Mouse (Mus musculus) thymus, postnatal 36 days (tissue): ENCODE measurements around the gene Sgca.
"Not testable (repeated sequence)": the region's sequence is repeated elsewhere in the genome, so short reads cannot be mapped to it uniquely, and the experiment has no call there.

ENCODE experiments used
- DNase-seq, 2 experiments: peaks; one replicate each; pipeline ENCODE4 v3.0.0; 2022; ENCODE audit warnings: mixed read lengths in 2 of 2

Gene Sgca

DNA sequence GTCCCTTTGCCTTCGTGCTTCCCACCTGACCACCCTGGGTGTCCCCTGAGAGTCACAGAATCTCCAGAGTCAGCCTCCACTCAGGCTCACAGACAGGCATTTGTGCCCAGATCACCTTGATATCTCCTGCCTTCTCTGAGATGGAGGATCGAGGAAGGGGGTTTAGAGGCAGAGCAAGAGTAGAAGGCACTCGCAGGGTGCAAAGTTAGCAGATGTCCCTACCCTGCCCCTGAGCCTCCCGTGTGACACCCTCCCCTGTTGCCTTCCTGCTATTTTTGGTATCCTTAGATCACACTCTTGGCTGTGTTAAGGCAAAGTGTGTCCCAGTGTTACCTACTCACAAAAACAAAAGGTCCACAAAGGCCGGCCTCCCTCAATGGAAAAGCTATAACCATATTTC lies at the start of gene Sgca:
TSS of gene Sgca (minus strand) at position 129 of the 400 bp plus-strand sequence.
- no peak for DNase-seq

DNA sequence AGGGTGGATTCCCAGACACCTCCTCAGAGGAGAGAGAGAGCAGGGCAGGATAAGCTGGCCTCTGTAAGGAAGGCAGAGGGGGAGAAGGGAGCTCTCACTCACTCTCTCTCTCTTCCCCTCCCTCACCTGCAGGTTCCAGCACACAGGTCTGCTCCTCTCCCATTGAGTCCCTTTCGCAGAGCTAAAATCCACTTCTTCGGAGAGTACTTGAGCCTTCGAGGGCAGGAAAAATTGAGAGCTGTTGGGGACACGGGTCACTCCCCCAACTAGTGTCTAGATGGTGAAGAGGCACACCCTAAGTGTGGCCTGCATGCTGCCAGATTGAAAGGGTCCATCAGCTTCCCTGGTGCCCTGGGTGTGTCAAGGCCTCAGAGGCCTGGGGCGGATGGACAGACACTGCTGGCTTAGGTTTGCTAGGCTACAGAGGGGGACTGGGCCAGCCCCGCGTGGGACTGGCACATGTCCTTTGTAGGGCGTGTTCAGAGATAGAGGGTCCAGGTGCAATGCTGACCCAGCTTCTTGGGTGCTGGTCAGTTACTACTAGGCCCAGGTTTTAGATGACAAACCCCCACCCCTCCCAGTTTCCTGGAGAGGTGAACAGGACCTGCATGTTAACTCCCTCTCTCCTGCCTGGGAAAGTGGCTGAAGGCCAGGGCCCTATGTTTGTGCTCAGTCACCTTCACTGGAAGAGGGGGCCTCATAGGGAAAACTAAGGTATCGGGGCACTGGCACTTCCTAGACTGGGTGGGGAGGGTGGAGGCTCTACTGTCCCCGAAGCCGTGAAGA lies 49.3 kb upstream of the Sgca start:
- no peak for DNase-seq

DNA sequence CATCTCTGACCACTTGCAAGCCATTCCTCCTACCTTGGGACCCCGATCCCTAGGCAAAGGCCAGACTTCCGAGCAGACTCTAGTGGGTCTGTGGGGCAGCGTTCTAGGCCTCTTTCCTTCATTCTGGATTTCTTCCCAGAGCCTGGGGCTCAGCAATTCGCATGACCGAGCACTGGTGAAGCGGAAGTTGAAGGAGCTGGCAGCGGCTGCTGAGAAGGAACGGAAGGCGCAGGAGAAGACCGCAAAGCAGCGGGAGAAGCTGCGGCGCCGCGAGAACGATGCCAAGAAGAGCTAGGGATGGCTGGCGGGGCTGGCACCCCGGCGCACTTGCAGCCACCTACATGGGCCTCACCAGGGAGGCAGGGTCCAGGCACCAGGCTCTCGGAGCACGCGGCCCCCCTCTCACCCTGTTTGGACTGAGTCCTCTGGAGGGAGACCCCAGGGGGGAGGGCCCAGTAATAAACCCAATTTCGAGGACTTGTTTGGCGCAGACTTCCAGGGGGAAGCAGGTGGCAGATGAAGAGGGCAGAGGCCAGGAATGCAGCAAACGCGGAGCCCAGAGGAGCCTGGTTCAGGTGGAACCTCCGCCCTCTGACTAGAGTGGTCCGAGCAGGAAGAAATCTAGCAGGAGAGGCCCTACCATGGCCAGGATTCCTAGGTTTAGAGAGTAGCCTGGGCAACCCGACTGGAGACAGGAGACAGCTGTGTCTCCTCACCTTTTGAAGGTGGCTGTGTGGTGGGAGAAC lies 48.5 kb upstream of the Sgca start:
- DNase-seq = no peak

DNA sequence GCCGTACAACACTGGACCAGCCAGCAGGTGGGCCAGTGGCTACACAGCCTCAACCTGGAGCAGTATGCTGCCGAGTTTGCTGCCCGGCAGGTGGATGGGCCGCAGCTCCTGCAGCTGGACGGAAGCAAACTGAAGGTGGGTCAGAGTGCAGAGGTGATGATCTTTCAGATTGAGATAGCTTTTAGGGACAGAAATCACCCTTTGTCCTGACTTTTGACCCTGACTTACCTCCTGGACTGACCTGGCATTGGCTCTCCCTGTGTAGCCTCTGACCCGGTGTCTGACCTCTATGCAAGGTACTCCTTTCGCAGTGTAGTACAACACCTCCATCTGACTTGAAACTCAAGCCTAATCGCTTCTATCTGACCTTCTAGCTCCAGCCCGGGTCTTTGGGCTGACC lies 47.4 kb upstream of the Sgca start:
- DNase-seq = no peak

DNA sequence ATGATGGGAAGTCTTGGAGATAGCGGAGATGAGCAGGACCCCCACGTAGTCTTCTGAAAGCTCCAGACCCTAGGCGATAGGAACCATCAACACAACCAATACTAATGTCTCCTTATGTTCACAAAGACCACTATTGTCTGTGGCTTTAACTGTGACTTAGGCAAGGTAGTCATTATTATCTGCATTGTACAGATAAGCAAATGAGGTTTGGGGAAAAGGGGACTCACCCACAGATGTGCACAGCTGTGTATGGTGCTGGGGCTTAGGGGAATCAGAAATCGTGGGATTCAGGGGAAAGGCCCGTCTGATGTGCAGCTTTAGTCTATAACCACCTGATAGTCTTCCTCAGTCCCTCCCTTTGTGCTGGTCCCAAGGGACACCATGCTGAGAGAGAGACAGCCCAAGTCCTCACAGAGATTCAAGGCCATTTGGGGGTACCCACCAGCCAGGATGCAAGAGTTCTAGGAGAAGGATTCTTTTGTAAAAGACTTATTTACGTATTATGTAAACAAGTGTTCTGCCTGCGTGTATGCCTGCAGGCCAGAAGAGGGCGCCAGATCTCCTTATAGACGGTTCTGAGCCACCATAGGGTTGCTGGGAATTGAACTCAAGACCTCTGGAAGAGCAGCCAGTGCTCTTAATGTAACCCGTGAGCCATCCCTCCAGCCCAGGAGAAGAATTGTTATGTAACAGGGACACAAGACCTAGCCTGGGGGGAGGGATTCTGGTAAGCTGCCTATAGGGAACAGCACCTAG lies 46.3 kb upstream of the Sgca start:
- no peak for DNase-seq

DNA sequence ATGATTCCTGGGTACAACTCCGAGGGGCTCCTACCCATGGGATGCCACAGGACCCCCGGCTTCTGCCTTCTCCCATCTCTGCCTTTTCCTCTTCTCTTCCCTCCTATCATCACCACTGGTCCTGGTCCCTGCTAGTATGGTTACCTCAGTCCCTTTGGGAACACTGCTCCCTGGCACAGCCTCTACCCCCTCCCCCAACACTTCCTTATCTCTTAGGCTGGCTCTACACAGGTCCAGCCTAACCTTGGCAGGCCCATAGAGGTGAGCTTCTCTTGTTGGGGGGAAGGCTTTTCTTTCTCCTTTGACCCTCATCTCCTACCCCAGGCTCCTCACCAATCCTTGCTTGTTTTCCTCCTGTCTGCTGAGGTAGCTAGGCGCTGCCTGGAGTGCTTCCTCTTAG lies 39.4 kb upstream of the Sgca start:
- no peak for DNase-seq

DNA sequence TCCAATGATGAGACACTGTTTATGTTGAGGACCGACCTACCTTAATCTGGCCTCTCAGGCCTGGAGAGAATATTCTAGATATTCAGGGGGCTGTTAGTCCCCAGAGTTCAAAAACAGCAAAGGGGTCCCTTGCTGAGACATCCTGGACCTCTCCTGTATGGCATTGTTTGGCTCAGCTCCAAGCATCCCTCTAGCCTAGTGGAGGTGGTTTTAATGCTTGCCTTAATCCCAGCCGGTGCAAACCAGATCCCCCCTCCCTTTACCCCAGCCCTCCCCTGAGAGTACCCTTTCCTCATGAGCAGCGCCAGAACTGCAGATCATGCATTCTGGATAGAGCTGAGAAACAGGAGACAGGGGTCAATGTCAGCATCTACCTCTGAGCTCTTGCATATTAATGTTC lies 36.4 kb upstream of the Sgca start:
- no peak for DNase-seq

DNA sequence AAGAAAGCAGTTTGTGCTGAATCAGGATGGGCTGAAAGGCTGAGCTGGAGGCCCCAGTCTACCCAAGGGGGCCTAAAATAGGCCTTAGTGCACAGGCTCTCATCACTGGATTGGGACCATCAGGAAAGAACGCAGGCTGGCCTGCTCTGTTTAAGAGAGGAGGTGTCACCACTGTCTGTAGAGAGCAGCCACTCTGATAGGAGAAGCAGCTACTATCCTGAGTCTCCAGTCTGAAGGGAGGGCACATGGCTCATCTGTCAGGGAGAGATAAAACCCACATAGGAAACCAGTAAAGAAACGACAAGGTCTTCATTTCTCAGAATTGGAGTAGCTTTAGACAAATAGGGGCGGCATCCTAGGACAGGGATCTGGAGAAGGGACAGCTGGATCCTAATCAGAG lies 35.9 kb upstream of the Sgca start:
- DNase-seq = no peak

DNA sequence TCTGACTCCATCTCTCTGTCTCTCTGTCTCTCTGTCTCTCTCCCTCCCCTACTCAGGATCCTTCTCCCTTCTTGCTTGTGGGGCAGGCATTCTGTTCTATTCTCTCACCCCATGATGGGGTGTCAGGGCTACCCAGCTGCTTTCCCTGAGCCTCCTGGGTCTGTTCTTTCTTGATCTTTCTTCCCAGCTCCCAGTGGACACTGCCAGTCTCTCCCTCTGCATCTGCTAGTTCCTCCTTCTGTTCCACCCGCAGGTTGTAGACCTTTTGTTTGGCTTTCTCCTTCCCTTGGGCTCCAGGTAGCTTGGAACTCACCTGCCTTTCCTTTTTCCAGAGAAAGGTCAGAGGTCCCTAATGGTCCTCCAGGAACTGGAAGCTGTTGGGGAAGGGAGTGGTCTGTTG lies 35.3 kb upstream of the Sgca start:
- DNase-seq = no peak

DNA sequence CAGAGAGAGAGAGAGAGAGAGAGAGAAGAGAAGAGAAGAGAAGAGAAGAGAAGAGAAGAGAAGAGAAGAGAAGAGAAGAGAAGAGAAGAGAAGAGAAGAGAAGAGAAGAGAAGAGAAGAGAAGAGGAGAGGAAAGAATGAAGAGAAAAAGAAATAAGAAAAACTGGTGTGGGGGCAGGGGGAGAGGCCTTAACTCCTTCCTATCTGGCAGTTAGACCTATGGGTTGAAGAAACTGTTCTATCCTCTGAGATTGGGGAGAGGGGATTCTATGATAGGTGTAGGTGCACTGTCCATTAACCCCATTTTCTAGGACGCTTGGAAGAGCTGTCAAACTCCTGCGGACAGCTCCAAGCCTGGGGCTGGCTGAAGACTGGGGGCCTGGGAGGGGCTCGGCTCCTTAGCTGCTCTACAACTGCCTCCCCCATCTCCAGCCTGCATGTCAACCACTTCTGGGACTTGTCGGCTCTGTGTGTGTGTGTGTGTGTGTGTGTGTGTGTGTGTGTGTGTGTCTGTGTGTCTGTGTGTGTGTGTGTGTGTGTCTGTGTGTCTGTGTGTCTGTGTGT lies 34.8 kb upstream of the Sgca start:
- DNase-seq = not testable (repeated sequence)

DNA sequence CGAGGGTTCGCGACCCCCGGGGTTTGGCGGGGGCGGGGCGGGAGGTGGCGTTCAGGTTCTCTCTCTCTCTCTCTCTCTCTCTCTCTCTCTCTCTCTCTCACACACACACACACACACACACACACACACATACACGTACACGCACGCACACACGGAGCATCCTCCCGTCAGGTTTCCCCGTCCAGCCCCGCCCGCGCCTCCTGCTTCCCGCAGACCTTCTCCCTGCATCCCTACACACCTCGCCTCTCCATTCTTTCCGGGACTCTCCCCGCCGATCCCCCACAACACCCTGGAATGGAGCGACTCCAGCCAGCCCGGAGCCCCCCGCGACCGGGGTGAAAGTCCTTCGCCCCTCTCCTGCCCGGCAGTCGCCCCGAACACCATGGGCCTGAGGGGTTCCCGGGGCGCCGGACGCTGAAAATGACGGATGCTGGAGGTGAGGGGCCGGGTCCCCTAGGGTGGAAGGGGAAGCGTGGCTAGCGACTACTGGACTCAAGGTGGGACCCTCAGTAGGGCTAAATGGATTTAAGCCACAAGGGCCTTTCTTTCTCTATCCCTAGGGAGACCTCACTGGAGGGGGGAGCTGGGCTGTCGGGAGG lies 34.1 kb upstream of the Sgca start:
- DNase-seq = no peak

DNA sequence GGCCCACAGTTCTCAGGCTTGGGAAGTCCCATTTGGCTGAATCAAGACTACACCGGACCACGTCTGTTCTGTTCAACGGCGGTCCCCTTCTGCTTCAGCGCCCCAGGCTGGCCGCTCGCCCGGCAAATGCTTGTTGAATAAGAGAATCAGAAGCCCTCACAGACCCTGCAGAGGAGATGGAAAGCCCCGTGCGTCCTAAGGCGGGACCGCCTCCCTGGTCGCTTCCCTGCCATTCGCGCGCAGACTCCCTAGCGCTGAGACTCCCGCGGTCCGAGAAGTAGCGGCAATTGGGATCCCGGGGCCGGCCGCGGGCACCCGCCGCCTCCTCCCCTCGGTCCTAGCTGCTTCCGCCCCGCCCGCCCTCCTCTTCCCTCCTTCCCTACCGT lies 33.5 kb upstream of the Sgca start, which contains the start of gene Samd14:
TSS of gene Samd14 (plus strand) at position 251 of the 386 bp plus-strand sequence.
- no peak for DNase-seq

DNA sequence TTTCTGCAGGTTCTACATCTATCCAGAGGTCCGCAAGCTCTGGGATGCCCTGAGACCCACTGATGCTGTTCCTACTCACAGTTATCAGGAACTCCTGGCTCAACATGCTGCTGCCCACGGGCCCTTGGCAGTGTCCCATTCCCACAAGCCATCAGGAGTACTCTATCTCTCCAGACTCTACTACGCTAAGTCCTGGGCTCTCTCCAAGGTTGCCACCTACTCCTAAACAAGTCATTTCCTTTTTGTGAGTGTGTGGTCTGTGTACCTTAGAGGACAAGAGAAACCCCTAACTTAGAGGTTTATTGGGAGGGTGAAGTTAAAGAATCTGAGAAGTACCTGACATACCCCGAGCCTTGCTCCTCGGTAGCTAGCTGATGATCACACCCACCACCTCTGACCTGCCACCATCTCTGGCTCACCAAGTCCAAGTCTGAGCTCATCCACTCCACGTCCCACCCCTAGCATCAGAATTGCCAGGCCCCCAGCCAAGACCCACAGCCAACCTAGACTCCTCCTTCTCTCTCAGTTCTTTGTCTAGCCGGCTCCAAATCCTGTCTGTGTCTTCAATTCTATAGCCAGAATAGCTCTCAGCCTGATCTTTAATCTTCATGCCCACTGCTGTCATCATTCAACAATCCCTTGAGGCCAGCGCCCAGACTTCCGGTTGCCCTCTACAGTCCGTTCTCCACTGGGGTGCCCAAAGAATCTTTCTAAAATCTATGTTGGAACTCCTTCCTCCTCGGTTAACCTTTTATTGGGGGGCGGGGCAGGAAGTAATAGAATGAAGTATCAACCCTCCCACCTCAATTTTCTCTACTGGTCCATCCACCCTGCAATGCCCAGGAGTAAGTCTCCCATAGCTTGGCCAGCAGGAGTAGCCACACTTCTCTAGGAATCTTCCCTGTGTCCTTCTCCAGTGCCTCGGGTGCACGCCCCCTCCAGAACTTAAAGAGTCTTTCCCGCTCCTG lies 32.8 kb upstream of the Sgca start:
- no peak for DNase-seq

DNA sequence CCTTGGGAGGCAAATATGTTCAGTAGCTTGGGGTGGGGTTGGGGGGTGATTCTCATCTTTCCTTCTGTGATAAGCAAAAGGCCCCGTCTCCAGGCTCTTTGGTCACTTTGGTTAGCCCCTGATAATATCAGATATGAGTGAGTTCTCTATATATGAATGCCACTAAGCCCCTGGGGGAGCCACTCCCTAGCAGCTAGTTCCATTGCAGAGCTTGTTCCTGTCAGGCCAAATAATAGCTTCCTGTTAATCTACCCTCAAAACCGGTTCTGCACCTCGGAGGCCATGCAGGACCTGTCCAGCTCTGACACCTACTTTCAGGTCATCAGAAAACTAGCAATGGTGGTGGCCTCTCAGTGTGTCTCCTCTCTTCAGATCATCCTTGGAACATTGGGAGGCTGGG lies 31.3 kb upstream of the Sgca start:
- no peak for DNase-seq

DNA sequence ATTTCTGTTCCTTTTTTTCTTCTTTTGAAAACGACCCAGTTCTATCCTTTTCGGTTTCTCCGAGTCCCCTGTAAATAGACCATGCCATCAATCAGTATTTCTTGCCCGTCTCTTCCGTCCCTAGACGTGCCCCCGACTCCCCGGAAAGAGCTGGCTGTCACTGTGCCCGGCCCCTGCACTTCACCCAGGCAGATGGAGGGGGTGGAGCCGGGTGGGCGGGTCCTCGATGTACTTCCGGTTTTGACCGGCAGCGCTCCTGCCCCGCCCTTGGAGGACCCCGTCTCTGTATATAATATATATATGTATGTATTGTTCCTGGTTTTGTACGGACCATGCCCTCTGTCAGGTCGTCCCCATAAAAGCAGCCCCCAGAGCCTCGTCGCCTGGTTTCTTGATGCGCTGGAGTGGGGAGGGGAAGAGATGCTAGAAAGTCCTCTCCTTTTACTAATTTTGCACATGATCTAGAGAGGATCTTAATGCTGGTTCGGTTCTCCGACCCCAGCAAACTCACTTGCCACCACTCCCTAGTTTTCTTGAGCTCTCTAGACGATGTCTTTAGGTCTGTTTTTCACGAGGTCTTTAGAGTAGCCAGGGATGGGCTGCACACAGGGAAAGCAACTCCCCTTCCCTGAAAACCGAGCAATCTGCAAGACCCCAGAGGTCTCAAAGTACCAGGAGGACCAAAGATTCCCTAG lies 30.5 kb upstream of the Sgca start:
- peak; percentile 84 to 87 for DNase-seq

DNA sequence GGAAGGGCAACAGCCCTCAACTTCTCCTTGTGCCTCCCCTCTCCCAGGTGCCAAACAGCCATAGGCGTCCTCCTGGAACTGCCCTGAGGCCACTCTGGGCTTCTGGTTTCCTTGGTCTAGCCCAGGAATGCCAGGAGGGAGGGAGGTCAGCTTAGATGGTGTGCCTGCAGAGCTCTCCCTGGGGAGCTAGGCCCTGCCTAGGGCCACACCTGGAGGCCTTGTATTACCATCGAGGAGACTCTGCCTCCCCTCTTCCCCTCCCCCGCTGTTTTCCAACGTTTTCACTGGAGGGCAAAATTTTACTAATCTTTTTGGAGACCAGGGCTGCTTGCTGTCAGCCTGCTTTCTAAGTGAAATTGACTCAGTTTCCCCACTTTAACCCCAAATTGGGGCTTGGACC lies 29.9 kb upstream of the Sgca start:
- peak in 1 of 2 experiments; percentile 46 for DNase-seq

DNA sequence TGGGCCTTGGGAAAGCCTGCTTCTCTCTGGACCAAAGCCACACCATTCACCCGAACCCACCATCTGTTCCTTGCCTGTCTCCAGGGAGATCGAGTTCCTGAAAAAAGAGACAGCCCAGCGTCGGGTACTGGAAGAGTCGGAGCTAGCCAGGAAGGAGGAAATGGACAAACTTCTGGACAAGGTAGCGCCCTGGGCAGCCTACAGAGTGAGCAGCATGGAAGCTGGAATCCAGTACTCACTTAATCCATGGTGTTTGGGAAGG lies 28.7 kb upstream of the Sgca start:
- DNase-seq = no peak

DNA sequence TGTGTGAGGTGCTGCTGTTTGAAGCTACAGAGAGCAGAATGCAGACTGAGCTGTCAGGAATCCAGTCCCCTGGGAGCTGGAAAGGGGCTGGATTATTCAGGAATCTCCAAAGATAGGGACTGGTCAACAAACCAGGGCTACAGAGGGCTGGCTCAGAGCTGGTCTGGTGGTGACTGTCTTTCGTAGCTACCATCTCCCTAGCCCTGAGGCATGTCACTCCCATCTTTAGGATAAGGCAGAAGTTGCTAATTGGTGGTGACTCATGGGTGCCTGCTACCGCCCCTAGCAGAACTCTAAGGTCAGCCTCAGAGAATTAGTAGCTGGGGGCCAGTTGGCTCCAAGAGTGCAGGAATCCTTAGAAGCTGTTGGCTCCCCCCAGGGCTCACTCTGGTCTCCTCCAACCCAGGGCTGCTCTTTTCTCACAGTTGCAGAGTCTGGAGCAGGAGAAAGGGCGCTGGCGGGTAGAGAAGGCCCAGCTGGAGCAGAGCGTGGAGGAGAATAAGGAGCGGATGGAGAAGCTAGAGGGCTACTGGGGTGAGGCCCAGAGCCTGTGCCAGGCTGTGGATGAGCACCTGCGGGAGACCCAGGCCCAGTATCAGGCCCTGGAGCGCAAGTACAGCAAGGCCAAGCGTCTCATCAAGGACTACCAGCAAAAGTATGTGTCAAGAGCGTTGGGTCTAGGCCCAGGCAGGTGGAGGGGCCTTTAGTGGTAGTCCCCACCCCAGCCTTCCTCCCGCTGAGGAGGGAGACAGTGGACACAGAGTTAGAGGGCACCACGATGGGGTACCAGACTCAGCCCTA lies 28.2 kb upstream of the Sgca start:
- DNase-seq = no peak

DNA sequence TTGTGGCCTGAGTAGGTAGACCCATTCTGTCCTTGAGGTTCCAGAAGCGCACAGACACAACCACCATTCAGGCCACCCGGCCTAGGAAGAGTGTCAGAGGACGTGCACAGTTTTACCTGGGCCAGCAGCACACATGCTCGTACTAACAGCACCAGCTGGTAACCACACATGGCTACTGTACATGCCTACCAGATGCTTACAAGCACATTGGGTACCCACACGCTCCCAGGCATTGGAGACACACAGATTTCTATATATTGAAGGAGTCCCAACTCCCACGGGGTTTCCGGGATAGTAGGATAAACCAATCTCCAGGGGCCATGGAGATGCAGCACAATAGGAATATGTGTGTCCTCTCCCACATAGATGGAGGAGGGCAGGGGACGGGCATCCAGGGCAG lies 26.6 kb upstream of the Sgca start:
- no peak for DNase-seq

DNA sequence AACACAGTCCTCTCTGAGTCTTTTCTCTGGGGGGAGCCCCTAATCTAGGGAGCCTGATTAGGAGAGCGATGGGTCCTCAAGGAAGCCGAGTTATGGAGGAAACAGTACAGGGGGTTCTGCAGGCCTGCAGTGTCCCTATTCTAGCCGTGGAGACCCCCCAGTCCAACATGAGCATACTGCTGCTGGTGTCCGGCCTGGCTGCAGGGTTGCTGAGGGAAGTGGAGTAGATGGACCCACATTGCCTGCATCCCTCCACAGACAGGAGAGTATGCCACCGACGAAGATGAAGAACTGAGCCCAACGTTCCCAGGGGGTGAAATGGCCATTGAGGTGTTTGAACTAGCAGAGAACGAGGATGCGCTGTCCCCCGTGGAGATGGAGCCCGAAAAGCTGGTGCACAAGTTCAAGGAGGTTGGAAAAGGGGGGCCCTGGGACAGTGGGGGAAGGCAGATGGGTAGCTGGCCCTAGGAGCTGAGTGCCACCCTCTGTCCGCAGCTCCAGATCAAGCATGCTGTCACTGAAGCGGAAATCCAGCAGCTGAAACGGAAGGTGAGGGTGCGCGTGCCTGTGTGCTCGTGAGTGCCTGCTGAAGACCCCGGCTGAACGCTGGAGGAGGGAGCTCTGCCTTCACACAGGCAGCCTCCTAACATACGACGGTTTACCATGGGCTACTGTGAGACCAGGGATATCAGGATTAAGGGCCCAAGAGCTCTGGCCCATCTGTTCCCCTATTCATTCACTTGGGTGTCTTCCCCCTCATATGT lies 25.6 kb upstream of the Sgca start:
- peak in 1 of 2 experiments; percentile 34 for DNase-seq
